In genomic region chr2:30077502-30078348, GRCm38 (mm10) we compare ENCODE assay signal across 8 mouse cellular contexts. TPM values are rescaled to one million over a fixed set of nuclear protein-coding genes. Genes with fewer than 3 reads are reported as not detected.
A peak's percentile ranks its signal among the peaks of the same experiment; 100 is the strongest.
DNase-seq lines count a peak whose midpoint lies in the region; ATAC-seq and TF ChIP-seq lines count a peak whose summit lies in the region.

Gene Pkn3, plus strand, starts transcription at chr2:30077684.

- peaks cover 7% of the 10 kb centered on the region for H3K79me2 ChIP-seq in C2C12 (ENCODE audit: control insufficient read depth, insufficient read depth)
- H3K79me2 ChIP-seq in myocyte (ENCODE audit: control insufficient read depth, insufficient read depth) = no peaks in the 10 kb centered on the region

- TF ChIP-seq CTCF in C2C12 (IDR thresholded peaks at IDR 0.05; ENCODE audit: control insufficient read depth, insufficient read depth, insufficient read length) = peak; percentile 100
- peak; percentile 90 for TF ChIP-seq CTCF in bone marrow, adult 2 months (IDR thresholded peaks at IDR 0.05; ENCODE audit: control insufficient read depth, insufficient read depth, low read length)

- peak within 1 kb of the TSS; percentile 56 for H3K4me3 ChIP-seq in C2C12 (ENCODE audit: insufficient read depth, poor library complexity, severe bottlenecking)
- H3K4me3 ChIP-seq in bone marrow, adult 2 months (replicated peaks; ENCODE audit: control insufficient read depth, low read depth, low read length) = peak within 1 kb of the TSS; percentile 80
- peak within 1 kb of the TSS; percentile 60 for H3K4me3 ChIP-seq in embryonic facial prominence, embryonic 14.5 days (ENCODE audit: low read depth, low read length)
- peak within 1 kb of the TSS; percentile 68 for H3K4me3 ChIP-seq in liver, embryonic 12.5 days
- H3K4me3 ChIP-seq in myocyte = peak within 1 kb of the TSS; percentile 25

- peak within 1 kb of the TSS; percentile 62 for H3K27ac ChIP-seq in bone marrow, adult 2 months (ENCODE audit: control insufficient read depth, insufficient read depth, low read depth, low read length, poor library complexity)
- peak within 1 kb of the TSS; percentile 77 for H3K27ac ChIP-seq in embryonic facial prominence, embryonic 14.5 days (replicated peaks; ENCODE audit: low read depth, low read length)
- H3K27ac ChIP-seq in liver, embryonic 12.5 days = peak within 1 kb of the TSS; percentile 84

- no peaks in the 10 kb centered on the region for H3K9me3 ChIP-seq in embryonic facial prominence, embryonic 14.5 days (ENCODE audit: control insufficient read depth, low read length)
- no peaks in the 10 kb centered on the region for H3K9me3 ChIP-seq in liver, embryonic 12.5 days (replicated peaks)

- peak within 1 kb of the TSS; percentile 64 for H3K9ac ChIP-seq in embryonic facial prominence, embryonic 14.5 days (ENCODE audit: low read depth, low read length)
- peak within 1 kb of the TSS; percentile 74 for H3K9ac ChIP-seq in liver, embryonic 12.5 days

- DNase-seq in embryonic facial prominence, embryonic 14.5 days (ENCODE audit: low spot score) = peak; percentile 93
- DNase-seq in heart, adult 9 months (ENCODE audit: low spot score in 2 of 2) = peak; percentile 78 to 83
- DNase-seq in kidney, adult 9 months = peak; percentile 86
- peak; percentile 80 to 95 for DNase-seq in spleen, postnatal 4 days (ENCODE audit: low spot score in 2 of 2)

- peak; percentile 88 for ATAC-seq in embryonic facial prominence, embryonic 14.5 days (ENCODE audit: low read depth)
- peak; percentile 71 for ATAC-seq in liver, embryonic 12.5 days

- no peaks in the 10 kb centered on the region for H3K79me3 ChIP-seq in C2C12 (ENCODE audit: low read depth)

- TF ChIP-seq POLR2A in bone marrow, adult 2 months (IDR thresholded peaks at IDR 0.05; ENCODE audit: borderline replicate concordance, control insufficient read depth, low read depth, low read length) = peak; percentile 16; the same call in 1 of the 2 replicates
- TF ChIP-seq POLR2A in myocyte (IDR thresholded peaks at IDR 0.05; ENCODE audit: insufficient read length, low read depth) = peak; percentile 61

- no peaks in the 10 kb centered on the region for H3K27me3 ChIP-seq in C2C12 (ENCODE audit: control insufficient read depth, insufficient read depth, insufficient read length)
- no peaks in the 10 kb centered on the region for H3K27me3 ChIP-seq in embryonic facial prominence, embryonic 14.5 days (replicated peaks; ENCODE audit: control insufficient read depth, insufficient read depth, low read length)
- H3K27me3 ChIP-seq in liver, embryonic 12.5 days (replicated peaks) = 0 out of 2 replicates have a peak, but pooled peaks cover 6% of the 10 kb centered on the region
- no peaks in the 10 kb centered on the region for H3K27me3 ChIP-seq in myocyte (ENCODE audit: control insufficient read depth, insufficient read depth, insufficient read length)

- H3K4me1 ChIP-seq in bone marrow, adult 2 months (ENCODE audit: control insufficient read depth, insufficient read depth, low read length) = no peaks in the 10 kb centered on the region
- no peaks in the 10 kb centered on the region for H3K4me1 ChIP-seq in embryonic facial prominence, embryonic 14.5 days (ENCODE audit: control insufficient read depth, insufficient read depth, low read length)
- peaks cover 32% of the 10 kb centered on the region for H3K4me1 ChIP-seq in liver, embryonic 12.5 days

- peak within 1 kb of the TSS; percentile 91 for H3K4me2 ChIP-seq in embryonic facial prominence, embryonic 14.5 days (ENCODE audit: low read depth, low read length)
- peak within 1 kb of the TSS; percentile 98 for H3K4me2 ChIP-seq in liver, embryonic 12.5 days
- peak within 1 kb of the TSS; percentile 84 for H3K4me2 ChIP-seq in myocyte (ENCODE audit: low read depth)

- under 1% methylated on average over 53 of the region's 53 CpGs for WGBS in bone marrow, adult 2 months
- under 1% methylated on average over 50 of the region's 53 CpGs for WGBS in embryonic facial prominence, embryonic 14.5 days
- under 1% methylated on average over 53 of the region's 53 CpGs for WGBS in liver, embryonic 12.5 days (ENCODE audit: insufficient replicate concordance)

- peaks cover 20% of the 10 kb centered on the region for H3K36me3 ChIP-seq in C2C12 (ENCODE audit: control insufficient read depth, insufficient read depth)
- H3K36me3 ChIP-seq in embryonic facial prominence, embryonic 14.5 days (ENCODE audit: control insufficient read depth, insufficient read depth, low read length) = peaks cover 15% of the 10 kb centered on the region
- H3K36me3 ChIP-seq in liver, embryonic 12.5 days = peaks cover 14% of the 10 kb centered on the region
- peaks cover 10% of the 10 kb centered on the region for H3K36me3 ChIP-seq in myocyte (ENCODE audit: control insufficient read depth, insufficient read depth)

- H3ac ChIP-seq in C2C12 (ENCODE audit: control insufficient read depth, insufficient read length, low read depth) = peak within 1 kb of the TSS; percentile 53
- no peak within 1 kb of the TSS for H3ac ChIP-seq in myocyte (ENCODE audit: control insufficient read depth, insufficient read length)

TF ChIP-seq in C2C12, 6 proteins besides CTCF, POLR2A, EP300 and RAD21:
- TF ChIP-seq MAX (IDR thresholded peaks at IDR 0.05) = peak; percentile 92
- no peak for TF ChIP-seq USF1 (IDR thresholded peaks at IDR 0.05; ENCODE audit: low read depth)
- TF ChIP-seq MYOG (IDR thresholded peaks at IDR 0.05; ENCODE audit: control insufficient read depth, extremely low read depth, insufficient read length) = no peak
- TF ChIP-seq CEBPB (IDR thresholded peaks at IDR 0.05; ENCODE audit: low read depth) = peak; percentile 57
- TF ChIP-seq MYOD1 (IDR thresholded peaks at IDR 0.05; ENCODE audit: control insufficient read depth, insufficient read length, low read depth) = no peak
TF ChIP-seq in C2C12: peak in this region for 2.

TF ChIP-seq in myocyte, 11 proteins besides CTCF, POLR2A, EP300 and RAD21:
- TF ChIP-seq E2F4 (IDR thresholded peaks at IDR 0.05; ENCODE audit: insufficient read depth) = peak; percentile 89
- TF ChIP-seq SRF (IDR thresholded peaks at IDR 0.05; ENCODE audit: control insufficient read depth, insufficient read length, low read depth) = no peak
- TF ChIP-seq MYOD1 (IDR thresholded peaks at IDR 0.05; ENCODE audit: control insufficient read depth in 1 of 3, insufficient read length in 2 of 3, low read depth in 2 of 3) = peak in 1 of 3 experiments; percentile 20
- TF ChIP-seq CEBPB (IDR thresholded peaks at IDR 0.05; ENCODE audit: insufficient read depth, poor library complexity, severe bottlenecking) = 0 out of 2 replicates have a peak, but pooled peaks have one; percentile 33
- no peak for TF ChIP-seq TCF3 (IDR thresholded peaks at IDR 0.05; ENCODE audit: insufficient read length, low read depth)
- TF ChIP-seq MAX (IDR thresholded peaks at IDR 0.05; ENCODE audit: low read depth) = no peak
- peak in 2 of 3 experiments; percentile 26 to 50 for TF ChIP-seq MYOG (IDR thresholded peaks at IDR 0.05; ENCODE audit: control insufficient read depth in 1 of 3, insufficient read depth in 1 of 3, insufficient read length in 2 of 3, low read depth in 2 of 3)
- peak; percentile 59 for TF ChIP-seq POLR2AphosphoS2 (IDR thresholded peaks at IDR 0.05; ENCODE audit: insufficient read length, low read depth)
- TF ChIP-seq TCF12 (IDR thresholded peaks at IDR 0.05; ENCODE audit: insufficient read depth, poor library complexity, severe bottlenecking) = no peak
- no peak for TF ChIP-seq USF1 (IDR thresholded peaks at IDR 0.05; ENCODE audit: low read depth)
- TF ChIP-seq REST (IDR thresholded peaks at IDR 0.05; ENCODE audit: insufficient read depth, insufficient read length) = no peak

RNA-seq across cellular contexts. Expression of gene Pkn3, which starts in this region (rescaled TPM):
- 5.5 TPM for polyA plus RNA-seq in C2C12 (2012; fragmentation: generic; extraction: Trizol)
- 5.0 and 8.1 TPM in 2 replicates for polyA plus RNA-seq in bone marrow, adult 2 months (2011; ENCODE audit: insufficient read depth, insufficient read length, low replicate concordance, missing spikeins)
- polyA plus RNA-seq in embryonic facial prominence, embryonic 14.5 days (2014; fragmentation: Nextera tagmentation; extraction: Ambion mirVana) = 5.6 and 7.6 TPM in 2 replicates
- 4.6 and 5.1 TPM in 2 replicates for polyA plus RNA-seq in liver, embryonic 12.5 days (2016; fragmentation: Nextera tagmentation; extraction: Ambion mirVana)
- polyA plus RNA-seq in myocyte (2012; fragmentation: generic; extraction: Trizol) = 4.3 TPM

Comparison
In these comparisons a context has a peak if more than half of its experiments do, and no peak if none do; other contexts are left out.
1. Peak in every context shown above with its lines: DNase-seq, ATAC-seq, H3K4me3 ChIP-seq and H3K27ac ChIP-seq.
2. H3K4me3 ChIP-seq: peak in every context shown above with its lines; median percentile 80 in bone marrow, adult 2 months; 68 in liver, embryonic 12.5 days; 60 in embryonic facial prominence, embryonic 14.5 days; 56 in C2C12; 25 in myocyte.